Mouse (Mus musculus): ENCODE data around the gene Pald1. TPM values are rescaled to one million over a fixed set of nuclear protein-coding genes. Genes with fewer than 3 reads are reported as not detected.

The Pald1 gene
- polyA plus RNA-seq, 1 experiment from 2014 or later, result 21.1 TPM

- Histone ChIP-seq H3K27ac (replicated peaks; ENCODE audit: low read depth, low read length) (no peak overlapping the region), H3K9me3 (ENCODE audit: control insufficient read depth, low read length) (no peaks in the 10 kb centered on the region), H3K27me3 (replicated peaks; ENCODE audit: control insufficient read depth, insufficient read depth, low read length) (no peaks in the 10 kb centered on the region), H3K9ac (ENCODE audit: low read depth, low read length) (no peak overlapping the region), H3K4me1 (ENCODE audit: control insufficient read depth, insufficient read depth, low read length) (0 out of 2 replicates have a peak, but pooled peaks cover 4% of the 10 kb centered on the region), H3K4me3 (ENCODE audit: low read depth, low read length) (no peak overlapping the region), H3K36me3 (ENCODE audit: control insufficient read depth, insufficient read depth, low read length) (peaks cover 2% of the 10 kb centered on the region; the same call in 1 of the 2 replicates), H3K4me2 (ENCODE audit: low read depth, low read length) (no peak overlapping the region)
- DNase-seq (ENCODE audit: low spot score) (no peak), ATAC-seq (ENCODE audit: low read depth) (no peak)
- WGBS, result 72% methylated on average over 8 of the region's 8 CpGs
Measured at GRCm38 (mm10) chr10:61359411-61359810, 23.9 kb downstream of the Pald1 start.

GRCm38 (mm10) chr10:61357658-61358057, 25.7 kb downstream of the Pald1 start:
- 0 out of 2 replicates have a peak overlapping the region, but pooled peaks have one; percentile 15 for H3K27ac ChIP-seq (replicated peaks; ENCODE audit: low read depth, low read length)
- no peak overlapping the region for H3K9ac ChIP-seq (ENCODE audit: low read depth, low read length)

DNA sequence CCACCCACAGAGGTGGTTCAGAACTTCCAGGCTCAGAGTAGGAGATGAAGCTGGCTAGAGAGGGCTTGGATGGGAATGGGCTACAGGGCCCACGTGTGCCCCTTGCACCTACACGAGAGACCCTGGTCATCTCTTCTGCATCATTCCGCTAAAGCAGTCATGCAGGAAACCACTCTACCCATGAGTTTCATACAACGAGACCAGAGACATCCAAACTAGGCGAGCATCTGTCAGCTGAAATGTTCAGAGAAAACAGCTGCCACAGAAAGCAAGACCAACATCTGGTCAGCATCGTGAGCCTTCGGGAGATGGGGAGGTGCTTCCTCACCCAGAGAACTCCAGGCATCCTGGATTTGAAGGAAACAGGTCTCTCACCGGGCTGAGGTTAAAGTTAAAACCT, 26.8 kb downstream of the Pald1 start:
- Histone ChIP-seq H3K9me3 (ENCODE audit: control insufficient read depth, low read length) (no peaks in the 10 kb centered on the region), H3K4me2 (ENCODE audit: low read depth, low read length) (no peak overlapping the region), H3K36me3 (ENCODE audit: control insufficient read depth, insufficient read depth, low read length) (peaks cover 18% of the 10 kb centered on the region; the same call in 1 of the 2 replicates), H3K9ac (ENCODE audit: low read depth, low read length) (no peak overlapping the region), H3K27me3 (replicated peaks; ENCODE audit: control insufficient read depth, insufficient read depth, low read length) (no peaks in the 10 kb centered on the region), H3K4me3 (ENCODE audit: low read depth, low read length) (no peak overlapping the region), H3K4me1 (ENCODE audit: control insufficient read depth, insufficient read depth, low read length) (no peaks in the 10 kb centered on the region), H3K27ac (replicated peaks; ENCODE audit: low read depth, low read length) (no peak overlapping the region)
- ATAC-seq (ENCODE audit: low read depth), result no peak
- no peak for DNase-seq (ENCODE audit: low spot score)
- WGBS, result 78% methylated on average over 8 of the region's 8 CpGs

More at GRCm38 (mm10) chr10:61357658-61358057, 25.7 kb downstream of the Pald1 start:
- 46% methylated on average over 8 of the region's 8 CpGs for WGBS
- Histone ChIP-seq H3K36me3 (ENCODE audit: control insufficient read depth, insufficient read depth, low read length) (peaks cover 7% of the 10 kb centered on the region; the same call in 1 of the 2 replicates), H3K4me1 (ENCODE audit: control insufficient read depth, insufficient read depth, low read length) (no peaks in the 10 kb centered on the region), H3K4me3 (ENCODE audit: low read depth, low read length) (no peak overlapping the region), H3K4me2 (ENCODE audit: low read depth, low read length) (no peak overlapping the region), H3K9me3 (ENCODE audit: control insufficient read depth, low read length) (no peaks in the 10 kb centered on the region), H3K27me3 (replicated peaks; ENCODE audit: control insufficient read depth, insufficient read depth, low read length) (no peaks in the 10 kb centered on the region)
- DNase-seq (ENCODE audit: low spot score) (peak; percentile 53), ATAC-seq (ENCODE audit: low read depth) (peak; percentile 79)

- ATAC-seq (ENCODE audit: low read depth) (no peak), DNase-seq (ENCODE audit: low spot score) (no peak)
- Histone ChIP-seq H3K9ac (ENCODE audit: low read depth, low read length) (no peak overlapping the region), H3K4me2 (ENCODE audit: low read depth, low read length) (no peak overlapping the region), H3K27me3 (replicated peaks; ENCODE audit: control insufficient read depth, insufficient read depth, low read length) (no peaks in the 10 kb centered on the region), H3K27ac (replicated peaks; ENCODE audit: low read depth, low read length) (no peak overlapping the region), H3K4me3 (ENCODE audit: low read depth, low read length) (no peak overlapping the region), H3K36me3 (ENCODE audit: control insufficient read depth, insufficient read depth, low read length) (peaks cover 22% of the 10 kb centered on the region; the same call in 1 of the 2 replicates), H3K4me1 (ENCODE audit: control insufficient read depth, insufficient read depth, low read length) (no peaks in the 10 kb centered on the region), H3K9me3 (ENCODE audit: control insufficient read depth, low read length) (no peaks in the 10 kb centered on the region)
- 95% methylated on average over 5 of the region's 5 CpGs for WGBS
Measured at GRCm38 (mm10) chr10:61356095-61356494, 27.2 kb downstream of the Pald1 start.

DNA sequence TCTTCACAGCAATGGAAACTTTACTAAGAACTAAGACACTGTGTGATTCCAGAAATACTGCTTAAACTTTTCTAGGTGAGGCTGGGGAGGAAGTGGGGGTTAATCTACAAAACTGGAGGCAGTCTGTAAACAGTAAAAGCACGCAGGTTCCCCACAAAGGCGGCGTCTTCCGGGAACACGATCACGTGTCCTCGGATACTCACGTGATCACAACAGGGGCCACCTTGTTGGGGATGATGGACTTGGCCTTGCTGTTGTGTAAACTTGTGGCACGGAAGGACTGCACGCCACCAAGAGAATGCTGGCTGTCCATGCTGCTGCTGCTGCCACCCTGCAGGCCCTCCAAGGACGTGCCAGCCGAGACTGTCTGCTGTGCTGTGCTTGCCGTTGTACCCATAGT, 27.7 kb downstream of the Pald1 start:
- Histone ChIP-seq H3K4me3 (ENCODE audit: low read depth, low read length) (no peak overlapping the region), H3K4me2 (ENCODE audit: low read depth, low read length) (no peak overlapping the region), H3K4me1 (ENCODE audit: control insufficient read depth, insufficient read depth, low read length) (no peaks in the 10 kb centered on the region), H3K36me3 (ENCODE audit: control insufficient read depth, insufficient read depth, low read length) (peaks cover 22% of the 10 kb centered on the region; the same call in 1 of the 2 replicates), H3K27me3 (replicated peaks; ENCODE audit: control insufficient read depth, insufficient read depth, low read length) (no peaks in the 10 kb centered on the region), H3K9me3 (ENCODE audit: control insufficient read depth, low read length) (no peaks in the 10 kb centered on the region), H3K27ac (replicated peaks; ENCODE audit: low read depth, low read length) (no peak overlapping the region), H3K9ac (ENCODE audit: low read depth, low read length) (no peak overlapping the region)
- ATAC-seq (ENCODE audit: low read depth) (no peak), DNase-seq (ENCODE audit: low spot score) (no peak)
- 97% methylated on average over 13 of the region's 13 CpGs for WGBS

GRCm38 (mm10) chr10:61351216-61351615, 32.1 kb downstream of the Pald1 start:
- Histone ChIP-seq H3K9ac (ENCODE audit: low read depth, low read length) (no peak overlapping the region), H3K27ac (replicated peaks; ENCODE audit: low read depth, low read length) (no peak overlapping the region), H3K4me2 (ENCODE audit: low read depth, low read length) (no peak overlapping the region), H3K9me3 (ENCODE audit: control insufficient read depth, low read length) (no peaks in the 10 kb centered on the region), H3K36me3 (ENCODE audit: control insufficient read depth, insufficient read depth, low read length) (peaks cover 52% of the 10 kb centered on the region), H3K4me3 (ENCODE audit: low read depth, low read length) (no peak overlapping the region), H3K27me3 (replicated peaks; ENCODE audit: control insufficient read depth, insufficient read depth, low read length) (no peaks in the 10 kb centered on the region), H3K4me1 (ENCODE audit: control insufficient read depth, insufficient read depth, low read length) (no peaks in the 10 kb centered on the region)
- 63% methylated on average over 4 of the region's 4 CpGs for WGBS
- ATAC-seq (ENCODE audit: low read depth) (no peak), DNase-seq (ENCODE audit: low spot score) (no peak)

DNA sequence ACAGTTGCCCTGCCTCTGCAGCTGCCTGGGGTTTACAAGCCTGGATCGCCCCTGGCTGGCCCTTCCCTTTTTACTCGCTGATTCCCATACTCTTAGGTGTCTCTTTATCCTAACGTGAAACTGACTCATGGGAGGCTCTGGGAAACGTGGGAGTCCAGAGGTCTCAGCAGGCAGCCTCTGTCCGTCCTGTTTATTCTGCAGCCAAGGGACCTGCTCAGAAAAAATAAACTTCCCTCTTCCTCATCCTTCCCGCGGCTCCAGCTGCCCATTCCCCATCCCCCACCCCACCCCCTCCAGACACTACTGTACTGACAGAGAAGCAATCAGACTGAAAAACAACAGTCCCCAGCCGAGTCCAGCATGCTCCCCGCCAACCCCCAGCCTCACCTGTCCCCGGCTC, 37.0 kb downstream of the Pald1 start:
- ATAC-seq (ENCODE audit: low read depth) (no peak), DNase-seq (ENCODE audit: low spot score) (no peak)
- Histone ChIP-seq H3K9me3 (ENCODE audit: control insufficient read depth, low read length) (no peaks in the 10 kb centered on the region), H3K9ac (ENCODE audit: low read depth, low read length) (no peak overlapping the region), H3K4me1 (ENCODE audit: control insufficient read depth, insufficient read depth, low read length) (no peaks in the 10 kb centered on the region), H3K4me3 (ENCODE audit: low read depth, low read length) (no peak overlapping the region), H3K27ac (replicated peaks; ENCODE audit: low read depth, low read length) (no peak overlapping the region), H3K4me2 (ENCODE audit: low read depth, low read length) (no peak overlapping the region), H3K36me3 (ENCODE audit: control insufficient read depth, insufficient read depth, low read length) (peaks cover 33% of the 10 kb centered on the region), H3K27me3 (replicated peaks; ENCODE audit: control insufficient read depth, insufficient read depth, low read length) (no peaks in the 10 kb centered on the region)
- WGBS, result 25% methylated on average over 10 of the region's 10 CpGs

DNA sequence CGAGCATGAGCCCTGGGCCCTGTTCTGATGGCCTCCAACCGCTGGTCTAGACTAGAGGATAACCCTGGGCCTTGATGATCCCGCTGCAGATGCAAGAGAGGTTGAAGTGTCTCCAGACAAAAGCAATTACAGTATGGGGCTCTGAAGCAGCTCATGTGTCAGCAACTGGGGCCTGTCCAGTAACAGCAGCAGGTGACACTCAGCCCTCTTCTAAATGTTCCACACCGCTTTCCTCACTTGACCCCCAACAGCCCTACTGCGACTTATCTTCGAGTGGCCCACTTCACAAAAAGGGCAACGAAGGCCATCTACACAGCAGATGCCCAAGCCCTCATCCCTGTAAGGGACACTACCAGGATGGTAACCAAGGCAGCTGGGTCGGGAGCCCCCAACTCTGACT, 38.2 kb downstream of the Pald1 start:
- WGBS, result 75% methylated on average over 8 of the region's 8 CpGs
- Histone ChIP-seq H3K4me1 (ENCODE audit: control insufficient read depth, insufficient read depth, low read length) (no peaks in the 10 kb centered on the region), H3K4me3 (ENCODE audit: low read depth, low read length) (no peak overlapping the region), H3K9me3 (ENCODE audit: control insufficient read depth, low read length) (no peaks in the 10 kb centered on the region), H3K4me2 (ENCODE audit: low read depth, low read length) (no peak overlapping the region), H3K27ac (replicated peaks; ENCODE audit: low read depth, low read length) (no peak overlapping the region), H3K27me3 (replicated peaks; ENCODE audit: control insufficient read depth, insufficient read depth, low read length) (no peaks in the 10 kb centered on the region), H3K9ac (ENCODE audit: low read depth, low read length) (no peak overlapping the region), H3K36me3 (ENCODE audit: control insufficient read depth, insufficient read depth, low read length) (peaks cover 27% of the 10 kb centered on the region)
- no peak for ATAC-seq (ENCODE audit: low read depth)
- no peak for DNase-seq (ENCODE audit: low spot score)

GRCm38 (mm10) chr10:61343950-61344349, 39.4 kb downstream of the Pald1 start:
- no peaks in the 10 kb centered on the region for H3K4me1 ChIP-seq (ENCODE audit: control insufficient read depth, insufficient read depth, low read length)
- DNase-seq (ENCODE audit: low spot score) (no peak), ATAC-seq (ENCODE audit: low read depth) (no peak)
- H3K27ac ChIP-seq (replicated peaks; ENCODE audit: low read depth, low read length), result no peak overlapping the region
- no peaks in the 10 kb centered on the region for H3K9me3 ChIP-seq (ENCODE audit: control insufficient read depth, low read length)
- H3K27me3 ChIP-seq (replicated peaks; ENCODE audit: control insufficient read depth, insufficient read depth, low read length), result no peaks in the 10 kb centered on the region
- WGBS, result 66% methylated on average over 8 of the region's 8 CpGs
- H3K4me3 ChIP-seq (ENCODE audit: low read depth, low read length), result no peak overlapping the region
- H3K36me3 ChIP-seq (ENCODE audit: control insufficient read depth, insufficient read depth, low read length), result peaks cover 19% of the 10 kb centered on the region
- no peak overlapping the region for H3K4me2 ChIP-seq (ENCODE audit: low read depth, low read length)
- no peak overlapping the region for H3K9ac ChIP-seq (ENCODE audit: low read depth, low read length)

Data from embryonic facial prominence, embryonic 14.5 days (tissue).